Mouse (Mus musculus) retina, postnatal 7 days (tissue): ENCODE results near the gene Hnf1a.
A peak's percentile ranks its signal among the peaks of the same experiment; 100 is the strongest.
"Not testable (repeated sequence)": the region's sequence is repeated elsewhere in the genome, so short reads cannot be mapped to it uniquely, and the experiment has no call there.

ENCODE experiments used
- DNase-seq: peaks from one replicate; pipeline ENCODE4 v3.0.0-alpha.2; 2012; ENCODE audit warnings: low read depth, low spot score

Hnf1a gene

DNA sequence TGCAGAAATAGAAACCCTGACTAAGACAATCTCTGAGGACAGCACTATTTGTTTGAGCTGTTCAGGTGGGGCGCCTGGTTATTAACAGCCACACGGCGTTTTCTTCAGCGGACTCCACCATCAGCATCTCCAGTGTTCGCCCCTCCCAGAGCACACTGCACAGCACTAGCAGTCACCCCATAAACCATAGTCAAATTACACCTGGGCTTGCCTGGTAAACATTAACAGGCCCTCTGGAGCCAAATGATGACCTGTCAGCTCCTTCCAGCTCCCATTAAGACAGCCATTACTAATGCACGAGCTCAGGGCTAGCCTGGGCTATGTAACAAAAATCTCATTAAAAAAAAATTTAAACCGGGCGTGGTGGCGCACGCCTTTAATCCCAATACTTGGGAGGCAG, 25.8 kb downstream of the Hnf1a start:
- no peak for DNase-seq

DNA sequence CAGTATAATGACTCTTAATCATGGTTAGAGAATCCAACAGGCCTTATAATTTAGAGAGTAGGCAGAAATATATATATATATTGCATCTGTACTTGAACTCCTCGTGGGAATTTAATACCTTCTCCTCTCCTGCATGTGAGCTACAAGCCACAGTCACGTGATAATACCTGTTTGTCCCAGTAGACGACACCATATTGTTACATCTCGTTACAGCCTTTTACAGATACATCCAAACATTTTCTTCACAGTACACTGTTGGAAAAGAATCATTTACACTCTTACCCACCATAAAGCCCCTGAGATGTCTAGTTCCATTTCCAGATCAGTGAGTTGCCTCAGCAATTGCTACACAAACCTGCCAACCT, 28.1 kb downstream of the Hnf1a start:
- DNase-seq, result no peak

DNA sequence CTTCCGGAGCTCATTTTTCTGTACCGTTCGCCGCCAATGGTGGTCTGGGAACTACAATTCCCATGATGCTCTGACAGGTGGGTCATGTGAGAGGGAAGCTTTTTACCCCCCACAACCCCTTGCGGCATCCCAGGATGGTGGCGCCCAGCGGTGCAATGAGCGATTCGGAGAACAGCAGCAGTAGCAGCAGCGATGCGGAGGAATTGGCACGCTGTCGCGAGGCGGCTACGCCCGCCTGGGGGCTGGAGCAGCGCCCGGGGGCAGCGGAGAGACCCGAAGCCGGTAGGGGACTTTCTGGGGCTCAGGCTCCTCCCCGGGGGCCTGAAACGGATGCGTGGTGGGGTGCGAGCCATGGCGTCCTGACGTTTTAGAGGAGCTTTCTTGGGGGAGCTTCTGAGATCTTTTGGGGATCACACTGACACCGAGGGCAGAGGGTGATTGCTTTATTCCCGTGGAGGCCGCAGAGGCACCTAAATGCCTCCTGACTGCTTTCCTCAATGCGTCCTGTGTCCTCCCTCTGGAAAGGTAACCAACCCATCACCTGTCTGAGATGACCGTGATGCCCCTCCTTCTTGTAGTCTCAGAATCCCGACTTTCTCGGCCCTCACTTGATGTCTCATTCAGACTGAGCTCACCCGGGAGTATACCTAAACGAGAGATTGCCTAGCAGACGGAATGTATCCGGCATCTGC, 28.7 kb downstream of the Hnf1a start, which contains the start of gene 2210016L21Rik:
Gene 2210016L21Rik (plus strand): TSS at position 85 of the 692 bp plus-strand sequence.
- peak; percentile 77 for DNase-seq

DNA sequence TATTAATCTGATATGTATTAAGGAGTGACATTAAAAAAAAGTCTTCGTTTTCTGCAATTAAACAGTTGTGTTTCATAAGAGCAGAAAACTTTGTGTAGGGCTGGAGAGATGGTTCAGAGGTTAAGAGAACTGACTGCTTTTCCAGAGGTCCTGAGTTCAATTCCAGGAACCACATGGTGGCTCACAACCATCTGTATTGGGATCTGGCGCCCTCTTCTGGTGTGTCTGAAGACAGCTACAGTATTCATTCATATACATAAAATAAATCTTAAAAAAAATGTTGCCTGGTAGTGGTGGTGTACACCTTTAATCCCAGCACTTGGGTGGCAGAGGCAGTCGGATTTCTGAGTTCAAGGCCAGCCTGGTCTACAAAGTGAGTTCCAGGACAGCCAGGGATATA, 29.8 kb downstream of the Hnf1a start:
- DNase-seq, result not testable (repeated sequence)

DNA sequence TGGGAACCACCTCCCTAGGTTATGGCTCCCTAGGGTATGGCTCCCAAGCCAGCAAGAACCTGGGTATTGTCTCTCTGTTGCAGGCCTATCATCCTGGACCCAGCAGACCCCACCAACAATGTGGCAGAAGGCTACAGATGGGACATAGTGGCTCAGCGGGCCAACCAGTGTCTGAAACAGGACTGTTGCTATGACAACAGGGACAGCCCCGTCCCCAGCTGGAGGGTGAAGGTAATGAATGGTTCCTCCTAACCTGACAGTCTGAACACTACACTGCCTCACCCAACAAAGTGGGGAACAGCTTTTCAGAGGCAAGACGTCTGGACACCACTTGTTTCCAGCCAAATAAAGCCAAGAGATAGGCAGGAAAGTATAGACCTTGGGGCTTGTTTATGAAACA, 35.1 kb downstream of the Hnf1a start:
- no peak for DNase-seq

DNA sequence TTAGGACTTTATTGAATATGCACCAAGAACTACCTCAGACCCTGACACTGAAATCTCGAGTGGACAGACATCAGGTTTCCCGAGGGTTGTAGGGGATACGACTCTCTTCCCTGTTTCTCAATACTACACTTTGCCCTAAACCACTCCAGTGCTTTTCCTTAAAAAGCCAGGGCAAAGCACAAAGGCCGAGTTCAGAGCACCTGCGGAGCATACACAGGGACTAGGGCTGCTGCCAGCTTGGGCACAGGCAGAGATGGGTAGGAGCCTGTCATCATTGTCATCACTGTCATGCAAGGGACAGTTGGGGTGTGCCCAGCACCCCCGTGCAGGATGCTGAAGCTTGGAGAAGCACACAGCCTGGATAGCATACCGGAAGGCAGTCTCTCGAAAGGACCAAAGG, 37.7 kb downstream of the Hnf1a start:
- no peak for DNase-seq

DNA sequence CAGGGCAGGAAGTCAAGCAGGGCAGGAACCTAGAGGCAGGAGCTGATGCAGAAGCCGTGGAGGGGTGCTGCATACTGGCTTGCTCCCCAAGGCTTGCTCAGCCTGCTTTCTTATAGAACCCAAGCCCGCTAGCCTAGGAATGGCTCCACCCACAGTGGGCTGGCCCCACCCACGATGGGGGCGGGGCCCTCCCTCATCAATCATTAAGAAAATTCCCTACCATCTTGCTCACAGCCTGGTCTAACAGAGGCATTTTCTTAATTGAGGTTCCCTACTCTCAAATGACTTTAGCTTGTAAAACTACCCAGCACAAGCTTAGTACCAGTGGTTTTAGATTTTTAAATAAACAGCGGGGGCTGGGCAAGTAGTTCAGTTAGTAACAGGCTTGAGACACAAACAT, 39.3 kb downstream of the Hnf1a start:
- no peak for DNase-seq

DNA sequence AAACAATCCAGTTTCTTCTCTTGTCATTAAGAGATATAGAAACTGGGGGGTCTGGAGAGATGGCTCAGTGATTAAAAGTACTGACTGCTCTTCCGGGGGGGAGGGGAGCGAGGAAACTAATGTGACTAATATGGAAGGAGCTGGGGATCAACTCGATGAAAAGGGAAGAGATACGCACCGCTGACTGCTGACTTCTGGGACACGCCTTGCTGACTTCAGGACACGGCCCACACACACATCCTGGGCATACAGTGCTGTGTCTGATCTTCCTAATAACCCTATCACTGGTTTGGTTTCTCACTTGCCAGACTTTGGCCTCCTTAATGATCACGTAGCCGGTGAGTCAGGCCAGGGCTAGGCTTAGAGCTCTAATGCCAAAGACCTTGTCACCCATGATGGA, 44.1 kb downstream of the Hnf1a start:
- DNase-seq, result no peak

DNA sequence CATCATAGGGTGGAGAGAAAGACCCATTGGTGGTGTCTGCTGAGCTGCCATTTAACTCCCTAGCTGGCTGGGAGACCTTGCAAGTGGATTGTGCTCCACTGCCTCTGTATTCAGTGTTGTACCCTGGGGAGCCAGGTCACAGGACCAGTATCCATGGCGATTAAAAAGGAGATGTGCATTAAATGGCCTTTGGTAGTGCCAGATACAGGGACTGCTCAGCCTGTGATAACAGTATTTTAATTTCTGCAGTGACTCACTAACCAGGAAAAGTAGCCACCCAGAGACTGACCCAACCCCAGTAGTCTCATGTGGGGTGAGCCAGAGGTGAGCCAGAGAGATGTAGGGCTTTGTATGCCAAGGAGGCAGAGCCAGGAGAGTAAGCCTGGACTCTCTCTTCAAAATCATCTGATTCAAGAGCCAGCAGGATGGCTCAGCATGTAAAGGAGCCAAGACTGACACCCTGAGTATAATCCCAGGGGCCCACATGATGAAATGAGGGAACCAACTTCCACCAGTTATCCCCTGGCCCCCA, 44.7 kb downstream of the Hnf1a start:
- no peak for DNase-seq

DNA sequence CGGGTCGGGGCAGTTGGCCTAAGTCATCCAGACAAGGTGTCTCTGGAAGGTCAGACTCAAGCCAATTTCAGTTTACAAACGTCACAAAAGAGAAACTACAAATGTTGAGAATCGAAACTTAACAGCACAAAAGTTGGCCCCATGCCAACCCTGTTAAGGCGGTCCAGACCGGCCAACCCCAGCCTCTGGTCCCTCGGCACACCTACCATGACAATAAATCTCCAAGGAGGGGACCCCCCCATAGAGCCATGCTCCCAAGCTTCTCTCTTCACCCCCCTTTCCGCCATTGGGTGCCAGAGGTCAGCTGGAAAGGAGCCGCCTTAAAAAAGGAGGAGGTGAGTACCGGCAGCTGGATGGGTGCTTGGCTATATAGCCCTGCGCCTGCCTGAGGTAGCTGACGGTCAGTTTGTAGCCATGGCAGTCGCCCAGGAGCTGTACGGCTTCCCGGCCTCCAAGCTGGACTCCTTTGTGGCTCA, 47.9 kb downstream of the Hnf1a start, which contains the start of gene Oasl1:
Gene Oasl1 (plus strand): TSS at position 243 of the 476 bp plus-strand sequence.
- DNase-seq, result no peak

DNA sequence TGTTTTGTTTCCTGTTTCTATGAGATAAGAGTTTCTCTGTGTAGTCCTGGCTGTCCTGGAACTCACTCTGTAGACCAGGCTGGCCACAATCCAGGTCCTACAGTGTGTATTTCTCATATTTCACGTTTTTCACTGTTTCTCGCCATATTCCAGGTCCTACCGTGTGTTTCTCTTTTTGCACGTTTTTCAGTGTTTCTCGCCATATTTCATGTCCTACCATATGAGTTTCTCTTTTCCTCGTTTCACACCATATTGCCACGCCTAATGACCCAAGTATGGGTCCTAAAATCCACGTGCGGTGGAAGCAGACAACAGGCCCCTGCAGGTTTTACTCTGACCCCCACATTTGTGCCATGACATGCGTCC, 48.5 kb downstream of the Hnf1a start:
- no peak for DNase-seq

DNA sequence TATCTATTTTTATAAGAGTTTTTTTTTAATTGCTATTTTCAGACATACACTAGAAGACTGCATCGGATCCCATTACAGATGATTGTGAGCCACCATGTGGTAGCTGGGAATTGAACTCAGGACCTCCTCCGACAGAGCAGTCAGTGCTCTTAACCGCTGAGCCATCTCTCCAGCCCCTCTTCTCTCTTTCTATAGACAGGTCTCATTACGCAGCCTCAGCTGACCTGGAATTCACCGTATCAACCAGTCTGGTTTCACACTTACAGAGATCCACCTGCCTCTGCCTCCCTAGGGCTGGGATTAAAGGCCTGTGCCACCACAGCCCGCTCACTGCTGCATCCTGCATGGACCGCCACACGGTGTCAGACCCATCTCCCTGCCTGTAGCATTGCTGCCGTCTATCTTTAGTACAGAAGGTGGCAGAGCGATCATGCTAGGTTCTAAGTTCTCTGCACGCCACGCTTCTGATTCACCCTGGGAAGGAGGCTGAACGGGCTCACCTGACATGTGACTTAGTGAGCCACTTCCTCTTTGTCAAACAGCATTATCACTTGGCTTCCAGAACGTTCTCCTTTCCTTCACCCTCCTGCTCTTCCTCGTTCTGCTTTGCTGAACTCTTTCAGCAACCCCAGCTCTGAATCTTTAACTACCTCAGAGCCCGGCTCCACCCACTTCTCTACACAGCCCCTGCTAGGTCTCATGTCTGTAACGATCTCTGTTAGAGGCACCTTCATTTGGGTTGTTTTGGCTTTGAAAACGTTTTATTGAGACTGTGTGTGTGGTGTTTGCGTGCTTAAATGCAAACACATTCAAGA, 49.1 kb downstream of the Hnf1a start:
- no peak for DNase-seq

DNA sequence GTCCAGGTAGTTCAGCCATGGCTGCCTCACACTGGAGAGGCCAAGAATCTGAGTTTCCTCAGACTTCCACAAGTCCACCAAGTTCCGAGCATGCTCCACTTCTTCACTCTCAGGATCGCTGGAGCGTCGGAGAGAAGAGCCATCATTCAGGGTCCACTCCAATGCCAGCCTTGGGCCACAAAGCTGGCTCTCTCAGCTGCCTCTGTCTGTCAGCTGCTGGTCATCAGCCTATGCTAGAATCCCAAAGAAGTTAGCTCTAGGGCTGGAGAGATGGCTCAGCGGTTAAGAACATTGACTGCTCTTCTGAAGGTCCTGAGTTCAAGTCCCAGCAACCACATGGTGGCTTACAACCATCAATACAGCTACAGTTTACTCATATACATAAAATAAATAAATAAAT, 53.5 kb downstream of the Hnf1a start:
- not testable (repeated sequence) for DNase-seq

DNA sequence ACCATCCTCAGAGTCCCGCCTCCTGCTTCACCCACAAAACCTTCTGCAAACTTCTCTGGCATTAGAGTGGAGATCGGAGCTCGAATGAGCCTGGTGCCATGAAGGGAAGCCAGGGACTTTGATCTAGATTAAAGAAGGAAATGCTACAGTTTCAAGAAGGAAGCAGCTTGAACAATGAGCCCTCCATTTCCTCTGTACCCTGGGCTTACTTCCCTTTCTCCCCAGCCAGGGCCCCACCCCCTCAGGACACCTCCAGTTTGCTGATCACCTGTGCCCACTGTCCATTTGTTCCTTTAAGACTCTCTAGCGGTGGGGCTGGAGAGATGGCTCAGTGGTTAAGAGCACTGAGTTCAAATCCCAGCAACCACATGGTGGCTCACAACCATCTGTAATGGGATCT, 54.1 kb downstream of the Hnf1a start:
- no peak for DNase-seq

DNA sequence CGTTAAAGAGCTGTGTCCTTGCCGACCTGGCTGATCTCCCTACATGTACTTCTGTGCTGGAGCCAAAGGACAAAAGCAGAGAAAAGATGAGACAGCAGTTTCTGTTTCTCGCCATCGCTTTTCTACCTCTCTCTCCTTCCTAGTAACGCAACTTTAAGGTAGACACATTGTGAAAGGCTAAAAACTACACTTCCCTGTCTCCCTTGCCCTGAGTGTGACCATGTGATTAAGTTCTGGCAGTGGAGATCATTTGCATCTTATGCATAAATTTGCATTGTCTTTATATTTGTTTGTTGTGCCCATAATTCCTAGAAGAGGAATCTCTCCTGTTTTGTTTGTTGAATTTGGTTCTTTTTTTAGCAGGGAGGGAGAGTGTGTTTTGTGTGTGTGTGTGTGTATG, 55.0 kb downstream of the Hnf1a start:
- DNase-seq, result no peak

DNA sequence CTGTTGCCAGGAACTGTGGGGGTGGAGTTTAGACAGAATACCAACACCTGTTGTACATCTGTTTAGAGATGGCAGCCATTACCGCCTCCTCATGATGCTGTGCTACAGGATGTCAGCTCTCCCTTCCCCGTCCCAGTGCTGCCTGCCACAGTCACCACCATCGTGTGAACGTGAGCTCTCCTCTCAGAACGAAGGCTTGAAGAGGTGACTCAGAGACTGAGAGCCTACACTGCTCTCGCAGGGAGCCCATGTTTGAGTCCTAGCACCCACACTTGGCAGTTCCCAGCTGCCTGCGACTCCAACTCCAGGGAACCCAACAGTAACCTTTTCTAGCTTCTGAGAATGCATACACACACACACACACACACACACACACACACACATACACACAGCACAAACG, 56.0 kb downstream of the Hnf1a start:
- DNase-seq, result no peak

DNA sequence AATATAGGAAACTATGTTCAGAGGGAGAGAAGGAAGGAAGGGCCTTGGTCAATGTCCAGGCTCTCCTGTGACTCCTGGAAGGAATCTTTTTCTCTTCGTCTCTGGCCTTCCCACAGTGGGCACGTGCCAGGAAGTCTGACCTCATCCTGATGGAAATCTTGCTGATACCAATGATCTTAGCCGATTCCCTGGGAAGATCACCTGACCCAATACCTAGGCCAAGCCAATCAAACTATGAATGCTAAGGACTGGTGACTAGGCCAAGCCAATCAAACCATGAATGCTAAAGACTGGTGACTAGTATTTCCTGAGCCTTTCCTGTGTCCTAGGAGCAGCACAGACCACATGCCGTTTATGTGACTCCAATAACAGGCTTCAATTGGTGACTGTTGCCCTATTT, 57.2 kb downstream of the Hnf1a start:
- DNase-seq, result no peak

DNA sequence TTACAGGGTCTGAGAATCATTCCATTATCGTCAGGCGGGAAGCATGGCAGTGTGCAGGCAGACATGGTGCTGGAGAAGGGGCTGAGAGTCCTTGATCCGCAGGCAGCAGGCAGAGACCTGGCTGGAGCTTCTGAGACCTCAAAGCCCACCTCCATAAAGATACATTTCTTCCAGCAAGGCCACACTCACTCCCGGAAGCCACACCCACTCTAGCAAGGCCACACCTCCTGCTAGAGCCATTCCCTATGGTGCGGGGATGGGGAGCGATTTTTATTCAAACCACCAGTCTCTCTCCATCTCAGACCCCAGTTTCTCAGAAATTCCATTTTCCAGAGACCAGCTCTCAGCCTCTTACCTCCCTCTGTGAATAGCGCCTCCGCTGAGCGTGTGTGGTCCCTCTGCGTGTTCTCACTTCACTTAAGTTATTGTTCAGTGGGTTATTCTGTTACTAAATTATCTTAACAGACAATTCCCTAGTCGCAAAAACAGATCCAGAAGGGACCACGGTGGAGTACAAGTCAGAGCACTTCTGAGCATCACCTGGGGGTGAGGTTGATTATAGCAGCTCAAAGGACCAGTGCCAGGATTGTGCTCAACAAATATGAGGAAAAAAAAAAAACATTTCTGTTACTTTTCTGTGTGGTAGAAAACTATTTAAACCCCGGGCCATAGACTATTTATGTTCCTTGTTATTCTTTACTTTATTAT, 62.1 kb downstream of the Hnf1a start:
- no peak for DNase-seq

DNA sequence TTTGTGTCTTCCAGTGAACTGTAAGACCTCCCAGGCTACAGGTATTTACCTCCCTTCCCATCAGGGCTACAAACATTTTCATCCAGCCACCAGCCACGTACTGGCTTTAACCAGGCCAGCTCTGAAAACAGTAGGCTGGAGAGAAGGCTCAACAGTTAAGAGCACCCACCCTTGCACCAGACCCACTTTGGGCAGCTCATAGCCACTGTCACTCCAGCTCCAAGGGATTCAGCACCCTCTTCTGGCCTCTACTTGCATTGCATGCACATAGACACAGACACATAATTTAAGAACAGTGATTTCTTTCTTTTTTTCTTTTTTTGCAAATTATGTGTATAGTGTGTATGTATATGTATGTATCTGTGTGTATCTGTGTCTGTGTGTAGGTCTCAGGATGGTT, 68.5 kb downstream of the Hnf1a start:
- DNase-seq, result peak; percentile 39
